8 mouse cellular contexts compared by ENCODE assay signal in the genomic region with DNA sequence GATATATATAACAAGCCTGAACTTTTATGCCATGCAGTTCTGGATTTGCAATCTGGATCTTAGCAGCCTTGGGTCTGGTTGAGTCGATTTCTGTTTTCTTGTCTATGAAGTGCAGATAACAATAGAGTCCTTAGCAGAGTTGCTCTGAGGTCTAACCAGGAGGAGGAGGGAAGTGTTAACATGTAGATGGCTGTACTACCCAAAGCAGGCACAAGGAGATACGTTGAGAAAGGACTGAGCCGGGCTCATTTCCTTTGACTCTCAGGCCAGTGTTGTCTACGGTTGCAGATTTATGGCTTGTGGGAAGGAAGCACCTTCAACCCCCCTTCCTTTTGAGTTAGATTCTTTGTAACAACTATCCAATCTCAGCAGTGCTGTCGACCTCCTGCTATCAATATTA. TPM values are rescaled to one million over a fixed set of nuclear protein-coding genes. Genes with fewer than 3 reads are reported as not detected.
DNase-seq lines count a peak whose midpoint lies in the region; ATAC-seq and TF ChIP-seq lines count a peak whose summit lies in the region.

No protein-coding gene starts in this region.

- no peaks in the 10 kb centered on the region for H3K27me3 ChIP-seq in heart, embryonic 11.5 days (ENCODE audit: control insufficient read depth, insufficient read depth, low read length)
- no peaks in the 10 kb centered on the region for H3K27me3 ChIP-seq in G1E (ENCODE audit: insufficient read depth, low read length)
- no peaks in the 10 kb centered on the region for H3K27me3 ChIP-seq in liver, embryonic 14.5 days (ENCODE audit: control insufficient read depth, insufficient read depth, low read length)
- no peaks in the 10 kb centered on the region for H3K27me3 ChIP-seq in stomach, embryonic 15.5 days (replicated peaks)

- H3K4me2 ChIP-seq in heart, embryonic 11.5 days, result peak overlapping the region; percentile 90
- H3K4me2 ChIP-seq in liver, embryonic 14.5 days (ENCODE audit: low read depth), result peak overlapping the region; percentile 87
- peak overlapping the region; percentile 73 for H3K4me2 ChIP-seq in stomach, embryonic 15.5 days

- no peak overlapping the region for H3K9ac ChIP-seq in heart, embryonic 11.5 days (ENCODE audit: low read depth, low read length)
- H3K9ac ChIP-seq in liver, embryonic 14.5 days (replicated peaks), result peak overlapping the region; percentile 90
- no peak overlapping the region for H3K9ac ChIP-seq in stomach, embryonic 15.5 days

- H3K4me3 ChIP-seq in heart, embryonic 11.5 days (ENCODE audit: low read depth, low read length), result peak overlapping the region; percentile 100
- peak overlapping the region; percentile 100 for H3K4me3 ChIP-seq in G1E (ENCODE audit: low read depth, low read length)
- peak overlapping the region; percentile 86 to 94; a peak in 3 of 4 replicates for H3K4me3 ChIP-seq in liver, embryonic 14.5 days (ENCODE audit: insufficient read depth in 1 of 2, low read depth in 2 of 2, low read length in 2 of 2)
- H3K4me3 ChIP-seq in stomach, embryonic 15.5 days (replicated peaks), result peak overlapping the region; percentile 94; the same call in 1 of the 2 replicates

- WGBS in heart, embryonic 11.5 days (ENCODE audit: insufficient replicate concordance), result 44% methylated on average over 5 of the region's 5 CpGs
- WGBS in liver, embryonic 14.5 days (ENCODE audit: insufficient replicate concordance), result 12% methylated on average over 5 of the region's 5 CpGs
- WGBS in stomach, embryonic 15.5 days, result 34% methylated on average over 5 of the region's 5 CpGs

- intact Hi-C loops in heart, postnatal 14 days (cut with DNase I), result loop anchor here (2.0 kb wide), 1 partner anchor 44 kb away; the partner anchor contains the start of gene Edem1

- DNase-seq in heart, postnatal 14 days, result no peak
- DNase-seq in G1E (ENCODE audit: low spot score), result peak; percentile 16
- DNase-seq in liver, embryonic 14.5 days (ENCODE audit: low read depth in 3 of 3, low spot score in 3 of 3), result peak in 1 of 3 experiments; percentile 32
- no peak for DNase-seq in thymus, adult 18-20 months
- DNase-seq in cerebellum, adult 11-12 months, result no peak

- no peaks in the 10 kb centered on the region for H3K36me3 ChIP-seq in heart, embryonic 11.5 days (ENCODE audit: control insufficient read depth, insufficient read depth, low read length)
- peaks cover 39% of the 10 kb centered on the region for H3K36me3 ChIP-seq in G1E (replicated peaks)
- H3K36me3 ChIP-seq in liver, embryonic 14.5 days (replicated peaks; ENCODE audit: control insufficient read depth, insufficient read depth, low read depth), result no peaks in the 10 kb centered on the region
- H3K36me3 ChIP-seq in stomach, embryonic 15.5 days, result no peaks in the 10 kb centered on the region

- no peaks in the 10 kb centered on the region for H3K9me3 ChIP-seq in heart, embryonic 11.5 days (replicated peaks; ENCODE audit: control insufficient read depth, low read length)
- H3K9me3 ChIP-seq in G1E (replicated peaks), result no peaks in the 10 kb centered on the region
- H3K9me3 ChIP-seq in liver, embryonic 14.5 days (ENCODE audit: control insufficient read depth, low read length), result no peaks in the 10 kb centered on the region
- no peaks in the 10 kb centered on the region for H3K9me3 ChIP-seq in stomach, embryonic 15.5 days

- no peak for TF ChIP-seq EP300 in liver, embryonic 14.5 days (IDR thresholded peaks at IDR 0.05; ENCODE audit: low read depth)

- H3K27ac ChIP-seq in heart, embryonic 11.5 days (ENCODE audit: low read depth, low read length), result no peak overlapping the region
- H3K27ac ChIP-seq in liver, embryonic 14.5 days, result no peak overlapping the region
- H3K27ac ChIP-seq in stomach, embryonic 15.5 days, result no peak overlapping the region

- TF ChIP-seq CTCF in G1E (IDR thresholded peaks at IDR 0.05; ENCODE audit: low read depth, low read length), result no peak
- peak; percentile 18; the same call in 1 of the 2 replicates for TF ChIP-seq CTCF in liver, embryonic 14.5 days (IDR thresholded peaks at IDR 0.05; ENCODE audit: low read depth)

- H3K4me1 ChIP-seq in heart, embryonic 11.5 days (ENCODE audit: control insufficient read depth, insufficient read depth, low read length), result peaks cover 14% of the 10 kb centered on the region
- peaks cover 51% of the 10 kb centered on the region for H3K4me1 ChIP-seq in G1E (ENCODE audit: insufficient read depth, low read depth, low read length)
- H3K4me1 ChIP-seq in liver, embryonic 14.5 days (replicated peaks; ENCODE audit: control insufficient read depth in 2 of 2, insufficient read depth in 2 of 2, low read length in 1 of 2), result peaks cover 13 to 15% of the 10 kb centered on the region in 2 experiments
- H3K4me1 ChIP-seq in stomach, embryonic 15.5 days, result peaks cover 10% of the 10 kb centered on the region

- ATAC-seq in heart, embryonic 11.5 days (replicated peaks; ENCODE audit: insufficient number of reproducible peaks, low FRiP score, low TSS enrichment), result no peak
- peak; percentile 55 for ATAC-seq in G1E (ENCODE audit: extremely low read depth, insufficient number of reproducible peaks, low FRiP score, poor library complexity, severe bottlenecking)
- peak; percentile 48 for ATAC-seq in granulocyte monocyte progenitor cell, adult 5-6 weeks (replicated peaks; ENCODE audit: poor library complexity, severe bottlenecking)
- ATAC-seq in liver, embryonic 14.5 days (ENCODE audit: insufficient read depth), result no peak; the same call in 1 of the 2 replicates
- no peak for ATAC-seq in stomach, embryonic 15.5 days (ENCODE audit: insufficient read depth, low FRiP score, low read depth)

RNA-seq across cellular contexts. Expression of gene Arl8b, which starts 1.9 kb away (rescaled TPM):
- 68.4 and 79.3 TPM in 2 replicates for polyA plus RNA-seq in heart, embryonic 11.5 days (2014; fragmentation: Nextera tagmentation; extraction: Ambion mirVana)
- 10 to 100 TPM; 76.5 to 82.0 TPM for total RNA-seq in heart, postnatal 14 days (2021)
- total RNA-seq in G1E (2014; fragmentation: Nextera tagmentation), result 400 and 537 TPM in 2 replicates
- total RNA-seq in G1E (2017), result 168 and 207 TPM in 2 replicates
- 18.8 and 20.9 TPM in 2 replicates for polyA plus RNA-seq in G1E (2012)
- total RNA-seq in granulocyte monocyte progenitor cell, adult 5-6 weeks (2014; fragmentation: Nextera tagmentation), result 96.8 and 113 TPM in 2 replicates
- 59.2 and 91.6 TPM in 2 replicates for total RNA-seq in granulocyte monocyte progenitor cell, adult 5-6 weeks (2017)
- 8.3 and 10.5 TPM in 2 replicates for polyA plus RNA-seq in liver, embryonic 14.5 days (2012; rRNA removed)
- 35.5 and 35.8 TPM in 2 replicates for polyA plus RNA-seq in liver, embryonic 14.5 days (2014; fragmentation: Nextera tagmentation; extraction: Ambion mirVana)
- 70.8 and 82.2 TPM in 2 replicates for polyA plus RNA-seq in stomach, embryonic 15.5 days (2015; fragmentation: Nextera tagmentation; extraction: Ambion mirVana)

RNA-seq across cellular contexts. Expression of gene Edem1, which starts 43.6 kb away (rescaled TPM):
- 18.6 and 19.4 TPM in 2 replicates for polyA plus RNA-seq in heart, embryonic 11.5 days (2014; fragmentation: Nextera tagmentation; extraction: Ambion mirVana)
- 10 to 100 TPM; 14.8 to 30.7 TPM for total RNA-seq in heart, postnatal 14 days (2021)
- 58.4 and 66.1 TPM in 2 replicates for total RNA-seq in G1E (2014; fragmentation: Nextera tagmentation)
- 79.5 and 84.2 TPM in 2 replicates for total RNA-seq in G1E (2017)
- polyA plus RNA-seq in G1E (2012), result 9.6 and 10.3 TPM in 2 replicates
- total RNA-seq in granulocyte monocyte progenitor cell, adult 5-6 weeks (2014; fragmentation: Nextera tagmentation), result 70.0 and 110 TPM in 2 replicates
- 53.6 and 60.7 TPM in 2 replicates for total RNA-seq in granulocyte monocyte progenitor cell, adult 5-6 weeks (2017)
- polyA plus RNA-seq in liver, embryonic 14.5 days (2012; rRNA removed), result 7.2 and 9.6 TPM in 2 replicates
- 19.1 and 22.4 TPM in 2 replicates for polyA plus RNA-seq in liver, embryonic 14.5 days (2014; fragmentation: Nextera tagmentation; extraction: Ambion mirVana)
- 71.9 and 82.5 TPM in 2 replicates for polyA plus RNA-seq in stomach, embryonic 15.5 days (2015; fragmentation: Nextera tagmentation; extraction: Ambion mirVana)

Comparison
In these comparisons a context has a peak if more than half of its experiments do, and no peak if none do; other contexts are left out.
1. ATAC-seq: peak in G1E (single experiment) and granulocyte monocyte progenitor cell, adult 5-6 weeks (single experiment); none in heart, embryonic 11.5 days (single experiment), liver, embryonic 14.5 days (single experiment) and stomach, embryonic 15.5 days (single experiment).
2. Peak in every context shown above with its lines, with median percentiles within 50 percentile points of each other: H3K4me2 ChIP-seq and H3K4me3 ChIP-seq.